In the genomic region with DNA sequence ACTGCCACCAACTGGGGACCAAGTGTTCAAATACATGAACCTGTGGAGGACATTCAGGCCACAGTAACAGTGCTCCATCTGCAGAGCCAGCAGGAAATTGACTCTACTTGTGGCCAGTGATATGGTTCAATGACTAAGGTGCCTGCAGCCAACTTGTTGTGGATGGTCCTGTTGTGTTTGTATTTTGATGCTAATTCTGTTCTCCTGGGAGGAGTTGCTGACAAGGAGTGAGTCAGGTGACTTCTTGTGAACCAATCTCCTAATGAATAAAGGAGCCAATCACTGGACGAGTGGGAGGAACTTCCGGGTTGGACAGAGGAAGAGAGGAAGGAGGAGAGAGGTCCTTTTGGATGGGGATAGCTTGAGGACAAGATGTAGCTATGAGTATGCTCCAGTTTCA, we compare ENCODE assay signal across 39 mouse cellular contexts. TPM values are rescaled to one million over a fixed set of nuclear protein-coding genes. Genes with fewer than 3 reads are reported as not detected.
"Had no signal": no experiment of that assay in that cellular context is flagged by ENCODE, and none has a peak within 500 bp of the region (broad histone marks: within the 10 kb centered on the region; RNA-seq: fewer than 3 reads in every experiment).

No protein-coding gene starts in this region.

- ATAC-seq: hindbrain, postnatal 0 days; intestine, embryonic 16.5 days had no signal

- DNase-seq: gastrocnemius, adult 2 months; gastrocnemius, postnatal 10 days; gastrocnemius, postnatal 25 days; heart, adult 18-20 months; heart, postnatal 10 days; heart, postnatal 4 days; kidney, adult 18-20 months; kidney, adult 8-10 months; kidney, postnatal 10 days; kidney, postnatal 25 days; kidney, postnatal 4 days; liver; liver, embryonic 13.5 days had no signal

- H3K9me3 ChIP-seq: heart, embryonic 10.5 days; limb, embryonic 10.5 days; liver, embryonic 13.5 days; liver, embryonic 15.5 days had no signal

- H3K27me3 ChIP-seq: heart, embryonic 12.5 days; hindbrain, embryonic 13.5 days; hindbrain, embryonic 15.5 days; limb, embryonic 12.5 days; liver, embryonic 13.5 days; liver, embryonic 15.5 days had no signal

- H3K36me3 ChIP-seq: heart, embryonic 10.5 days; heart, embryonic 12.5 days; hindbrain, embryonic 13.5 days; hindbrain, embryonic 15.5 days; limb, embryonic 10.5 days; limb, embryonic 12.5 days; liver, embryonic 13.5 days; liver, embryonic 15.5 days had no signal

- H3K27ac ChIP-seq: gastrocnemius, adult 2 months; heart, embryonic 10.5 days; hindbrain, embryonic 13.5 days; hindbrain, embryonic 15.5 days; hindbrain, postnatal 0 days; left cerebral cortex, adult 2 months; limb, embryonic 10.5 days; limb, embryonic 12.5 days; liver, embryonic 13.5 days; liver, embryonic 15.5 days had no signal

- H3K4me3 ChIP-seq: gastrocnemius, adult 2 months; heart, embryonic 10.5 days; heart, embryonic 12.5 days; hindbrain, embryonic 13.5 days; hindbrain, embryonic 15.5 days; left cerebral cortex, adult 2 months; limb, embryonic 10.5 days; limb, embryonic 12.5 days; liver, embryonic 13.5 days; liver, embryonic 15.5 days had no signal

- H3K4me2 ChIP-seq: heart, embryonic 12.5 days; hindbrain, embryonic 13.5 days; hindbrain, embryonic 15.5 days; limb, embryonic 12.5 days; liver, embryonic 11.5 days; liver, embryonic 13.5 days; liver, embryonic 15.5 days had no signal

- H3K4me1 ChIP-seq: heart, embryonic 10.5 days; heart, embryonic 12.5 days; hindbrain, embryonic 13.5 days; hindbrain, embryonic 15.5 days; limb, embryonic 10.5 days; limb, embryonic 12.5 days; liver, embryonic 13.5 days; liver, embryonic 15.5 days had no signal

- H3K9ac ChIP-seq: heart, embryonic 12.5 days; hindbrain, embryonic 13.5 days; hindbrain, embryonic 15.5 days; limb, embryonic 12.5 days; liver, embryonic 13.5 days; liver, embryonic 15.5 days had no signal

RNA-seq across cellular contexts. Expression of a gene that starts 10.3 kb away (rescaled TPM):
- total RNA-seq: granulocyte monocyte progenitor cell, adult 5-6 weeks had no signal

RNA-seq across cellular contexts. Expression of a gene that starts 47.2 kb away (rescaled TPM):
- total RNA-seq: gastrocnemius, adult 2 months; gastrocnemius, postnatal 10 days; gastrocnemius, postnatal 25 days; granulocyte monocyte progenitor cell, adult 5-6 weeks; heart, adult 18-20 months; heart, adult 8-10 months; heart, postnatal 10 days; heart, postnatal 25 days; heart, postnatal 4 days; hindbrain, postnatal 0 days; layer of hippocampus, adult 18-20 months; layer of hippocampus, adult 8-10 months; layer of hippocampus, postnatal 25 days; left cerebral cortex, adult 2 months; left cerebral cortex, postnatal 14 days; left cerebral cortex, postnatal 36 days had no signal
- polyA plus RNA-seq: heart, embryonic 12.5 days; heart, embryonic 14.5 days; heart, embryonic 16.5 days; hindbrain, embryonic 11.5 days; intestine, embryonic 14.5 days; kidney, embryonic 14.5 days; kidney, embryonic 16.5 days; limb, embryonic 10.5 days; limb, embryonic 12.5 days; limb, embryonic 14.5 days had no signal
